Mouse (Mus musculus): ENCODE results near the gene Skil.

GRCm38 (mm10) chr3:31080791-31081502 lies 13.9 kb upstream of the Skil start:
- TF ChIP-seq CTCF (IDR thresholded peaks at IDR 0.05; ENCODE audit: control insufficient read depth, insufficient read depth, insufficient replicate concordance, low read depth, low read length): no peak
- TF ChIP-seq POLR2A (IDR thresholded peaks at IDR 0.05; ENCODE audit: control insufficient read depth, low read depth, low read length): no peak
